Mouse (Mus musculus) CH12.LX (cell line): ENCODE results near the gene Mast3. TPM values are rescaled to one million over a fixed set of nuclear protein-coding genes. Genes with fewer than 3 reads are reported as not detected.
A peak's percentile ranks its signal among the peaks of the same experiment; 100 is the strongest.

Source experiments
- DNase-seq: peaks from one replicate; pipeline ENCODE4 v3.0.0-alpha.2; 2013; ENCODE audit errors: extremely low read depth
- H3K27ac ChIP-seq: 2 replicates; pipeline ENCODE4 v1.5.1; 2012; ENCODE audit warnings: low read depth, mild to moderate bottlenecking, control low read depth, moderate library complexity; ENCODE audit not compliant: insufficient read depth
- H3K27me3 ChIP-seq: replicated peaks from 2 replicates; pipeline ENCODE3; 2012; ENCODE audit warnings: inconsistent platforms
- H3K36me3 ChIP-seq, 2 experiments: replicated peaks in 1 of 2; 2 replicates each; pipeline versions ENCODE3 to v1.6.1; 2012; ENCODE audit warnings: inconsistent platforms in 1 of 2, low read length in 1 of 2, mild to moderate bottlenecking in 1 of 2, mixed read lengths in 1 of 2, moderate library complexity in 1 of 2; ENCODE audit not compliant: control insufficient read depth in 1 of 2, insufficient read depth in 1 of 2
- H3K4me1 ChIP-seq, 2 experiments: 2 replicates each; pipeline ENCODE4 v1.6.1; 2012; ENCODE audit warnings: inconsistent platforms in 1 of 2, moderate library complexity in 1 of 2; ENCODE audit not compliant: insufficient read depth in 2 of 2, control insufficient read depth in 1 of 2
- H3K4me2 ChIP-seq: 2 replicates; pipeline ENCODE4 v1.6.1; 2012; ENCODE audit warnings: low read depth, mild to moderate bottlenecking, control low read depth; ENCODE audit not compliant: poor library complexity, insufficient read depth, severe bottlenecking
- H3K4me3 ChIP-seq, 3 experiments: fragments of 150-350 bp in 1 of 3; sonication (generic) in 1 of 3; replicated peaks in 1 of 3; 2 replicates each; pipeline versions ENCODE3 to v1.5.1; 2011 to 2012; ENCODE audit warnings: low read depth in 2 of 3, low read length in 2 of 3, mild to moderate bottlenecking in 2 of 3, moderate library complexity in 2 of 3, control low read depth in 1 of 3, improper control_type of control experiment in 1 of 3, inconsistent platforms in 1 of 3, mixed read lengths in 1 of 3; ENCODE audit not compliant: poor library complexity in 1 of 3
- H3K79me2 ChIP-seq: replicated peaks from 2 replicates; pipeline ENCODE4 v1.6.1; 2012; ENCODE audit warnings: mild to moderate bottlenecking, moderate library complexity; ENCODE audit not compliant: control insufficient read depth, poor library complexity, insufficient read depth, severe bottlenecking; ENCODE audit errors: extremely low read depth
- H3K9ac ChIP-seq: 2 replicates; pipeline ENCODE4 v1.6.1; 2012; ENCODE audit warnings: low read depth, mild to moderate bottlenecking, control low read depth, moderate library complexity; ENCODE audit not compliant: insufficient read depth
- H3K9me3 ChIP-seq: replicated peaks from 2 replicates; pipeline ENCODE3; 2012; ENCODE audit warnings: low read length, inconsistent platforms, mixed read lengths
- BHLHE40 ChIP-seq: IDR thresholded peaks from 2 replicates; pipeline ENCODE4 v1.6.1; 2011; ENCODE audit warnings: mild to moderate bottlenecking, low read depth, low read length, improper control_type of control experiment
- CHD1 ChIP-seq: IDR thresholded peaks from 2 replicates; pipeline ENCODE4 v1.6.1; 2012; ENCODE audit warnings: low read depth, low read length, improper control_type of control experiment, inconsistent platforms
- CHD2 ChIP-seq: IDR thresholded peaks from 2 replicates; pipeline ENCODE4 v1.6.1; 2011; ENCODE audit warnings: low read length, improper control_type of control experiment
- CTCF ChIP-seq, 2 experiments: IDR thresholded peaks in 1 of 2; conservative IDR thresholded peaks in 1 of 2; 2 replicates each; pipeline ENCODE4 v1.5.1; 2011 to 2012; ENCODE audit warnings: low read depth in 2 of 2, low read length in 2 of 2, improper control_type of control experiment in 1 of 2, inconsistent platforms in 1 of 2, mild to moderate bottlenecking in 1 of 2, moderate library complexity in 1 of 2
- E2F4 ChIP-seq: IDR thresholded peaks from 2 replicates; pipeline ENCODE4 v1.6.1; 2011; ENCODE audit warnings: low read depth, low read length, improper control_type of control experiment; ENCODE audit not compliant: insufficient replicate concordance
- ELF1 ChIP-seq: IDR thresholded peaks from 2 replicates; pipeline ENCODE4 v1.6.1; 2014; ENCODE audit warnings: low read depth, mild to moderate bottlenecking, inconsistent platforms, low read length, improper control_type of control experiment
- ETS1 ChIP-seq: conservative IDR thresholded peaks from 2 replicates; pipeline ENCODE4 v1.6.1; 2012; ENCODE audit warnings: low read depth, mild to moderate bottlenecking, inconsistent platforms, low read length, improper control_type of control experiment, moderate library complexity
- HCFC1 ChIP-seq: IDR thresholded peaks from 2 replicates; pipeline ENCODE4 v1.6.1; 2012; ENCODE audit warnings: low read depth, mild to moderate bottlenecking, inconsistent platforms, low read length, improper control_type of control experiment
- KAT2A ChIP-seq: IDR thresholded peaks from 2 replicates; pipeline ENCODE4 v1.6.1; 2012; ENCODE audit warnings: low read length, improper control_type of control experiment, inconsistent platforms; ENCODE audit not compliant: insufficient replicate concordance
- MAFK ChIP-seq: IDR thresholded peaks from 2 replicates; pipeline ENCODE4 v1.6.1; 2011; ENCODE audit warnings: low read length, improper control_type of control experiment; ENCODE audit not compliant: insufficient replicate concordance
- MAX ChIP-seq: IDR thresholded peaks from 2 replicates; pipeline ENCODE4 v1.6.1; 2011; ENCODE audit warnings: low read length, improper control_type of control experiment
- MEF2A ChIP-seq: IDR thresholded peaks from 2 replicates; pipeline ENCODE4 v1.6.1; 2014; ENCODE audit warnings: low read depth, mild to moderate bottlenecking, inconsistent platforms, low read length, improper control_type of control experiment, borderline replicate concordance
- MXI1 ChIP-seq: IDR thresholded peaks from 2 replicates; pipeline ENCODE4 v1.6.1; 2011; ENCODE audit warnings: mild to moderate bottlenecking, low read depth, low read length, improper control_type of control experiment
- MYC ChIP-seq: IDR thresholded peaks from 2 replicates; pipeline ENCODE4 v1.6.1; 2011; ENCODE audit warnings: low read depth, mild to moderate bottlenecking, improper control_type of control experiment, low read length
- NELFE ChIP-seq: IDR thresholded peaks from 2 replicates; pipeline ENCODE4 v1.6.1; 2011; ENCODE audit warnings: low read depth, low read length, improper control_type of control experiment
- NRF1 ChIP-seq: IDR thresholded peaks from 2 replicates; pipeline ENCODE4 v1.6.1; 2014; ENCODE audit warnings: low read depth, mild to moderate bottlenecking, inconsistent platforms, low read length, improper control_type of control experiment, moderate library complexity
- POLR2A ChIP-seq: IDR thresholded peaks from 2 replicates; pipeline ENCODE4 v1.6.1; 2011; ENCODE audit warnings: low read depth, mild to moderate bottlenecking, improper control_type of control experiment, low read length
- POLR2AphosphoS2 ChIP-seq: IDR thresholded peaks from 2 replicates; pipeline ENCODE4 v1.6.1; 2011; ENCODE audit warnings: low read depth, low read length, improper control_type of control experiment
- RCOR1 ChIP-seq: conservative IDR thresholded peaks from 2 replicates; pipeline ENCODE4 v1.6.1; 2012; ENCODE audit warnings: low read depth, mild to moderate bottlenecking, inconsistent platforms, low read length, improper control_type of control experiment
- SIN3A ChIP-seq: IDR thresholded peaks from 2 replicates; pipeline ENCODE4 v1.6.1; 2012; ENCODE audit warnings: low read length, improper control_type of control experiment, inconsistent platforms
- TBP ChIP-seq: conservative IDR thresholded peaks from 2 replicates; pipeline ENCODE4 v1.6.1; 2011; ENCODE audit warnings: low read depth, low read length, improper control_type of control experiment
- TCF12 ChIP-seq: IDR thresholded peaks from 2 replicates; pipeline ENCODE4 v1.6.1; 2014; ENCODE audit warnings: low read depth, mild to moderate bottlenecking, inconsistent platforms, low read length, improper control_type of control experiment
- UBTF ChIP-seq: IDR thresholded peaks from 2 replicates; pipeline ENCODE4 v1.6.1; 2012; ENCODE audit warnings: low read depth, mild to moderate bottlenecking, inconsistent platforms, low read length, improper control_type of control experiment, moderate library complexity
- USF1 ChIP-seq: IDR thresholded peaks from 2 replicates; pipeline ENCODE4 v1.6.1; 2014; ENCODE audit warnings: low read depth, mild to moderate bottlenecking, inconsistent platforms, low read length, improper control_type of control experiment
- ZKSCAN1 ChIP-seq: IDR thresholded peaks from 2 replicates; pipeline ENCODE4 v1.6.1; 2012; ENCODE audit warnings: low read depth, inconsistent platforms, low read length, improper control_type of control experiment, borderline replicate concordance
- ZMIZ1 ChIP-seq: IDR thresholded peaks from 2 replicates; pipeline ENCODE4 v1.6.1; 2012; ENCODE audit warnings: low read depth, mild to moderate bottlenecking, inconsistent platforms, low read length, improper control_type of control experiment
- dilution Hi-C: fragments of 300-500 bp; cut with MboI; formaldehyde crosslinking; loops from 2 replicates; pipeline ENCODE4 v1.14.3; 2020; ENCODE audit warnings: low sequenced_read_pairs; ENCODE audit not compliant: extremely low pct_unique_long_range_greater_than_20kb, extremely low pct_ligation_motif_present
- in situ Hi-C: fragments of 300-500 bp; cut with MboI; formaldehyde crosslinking; loops from 3 replicates; pipeline ENCODE4 v1.14.3; 2019; ENCODE audit warnings: low sequenced_read_pairs, low pct_ligation_motif_present, low pct_unique_long_range_greater_than_20kb, mixed read lengths
- polyA plus RNA-seq: library from polyadenylated mRNA; unstranded; fragments of >175 nt; gene quantifications from 2 replicates; pipeline ENCODE4 v1.2.1, GENCODE M21; 2012; ENCODE audit warnings: low read depth; ENCODE audit not compliant: insufficient read length
- total RNA-seq, 2 experiments: library from RNA; depleted of rRNA; stranded (reverse); fragments of 300-350 nt in 1 of 2; fragments of >200 nt in 1 of 2; gene quantifications; 2 replicates each; pipeline ENCODE4 v1.2.3; 2012 to 2014

Mast3 gene
- total and polyA plus RNA-seq, 3 experiments, result 7.0 to 23.4 (median 11.6) TPM

GRCm38 (mm10) chr8:70776496-70777444 is 28.1 kb downstream of the Mast3 start, which contains the start of gene Pik3r2:
Gene Pik3r2, minus strand, starts transcription at chr8:70776713.
- Histone ChIP-seq H3K36me3 (peaks cover 40 to 66% of the 10 kb centered on the region in 2 experiments), H3K4me3 (peak within 1 kb of the TSS; percentile 84 to 93 (median 92)), H3K79me2 (peaks cover 7% of the 10 kb centered on the region; the same call in 1 of the 2 replicates), H3K27ac (peak within 1 kb of the TSS; percentile 97), H3K27me3 (no peaks in the 10 kb centered on the region), H3K9ac (peak within 1 kb of the TSS; percentile 86), H3K4me2 (peak within 1 kb of the TSS; percentile 88), H3K4me1 (peaks cover 45 to 55% of the 10 kb centered on the region in 2 experiments), H3K9me3 (no peaks in the 10 kb centered on the region)
- dilution Hi-C loops (no loop called here), in situ Hi-C loops (no loop called here)
- TF ChIP-seq RCOR1 (no peak), POLR2A (peak; percentile 83), ZMIZ1 (peak; percentile 88; the same call in 1 of the 2 replicates), KAT2A (peak; percentile 81; the same call in 1 of the 2 replicates), E2F4 (no peak), HCFC1 (peak; percentile 84), SIN3A (peak; percentile 100), MYC (peak; percentile 80), MEF2A (peak; percentile 23; the same call in 1 of the 2 replicates), CTCF (conservative IDR thresholded peaks at IDR 0.05 in 1 of 2, IDR thresholded peaks at IDR 0.05 in 1 of 2; ENCODE audit: low read depth in 2 of 2, low read length in 2 of 2) (no peak), ZKSCAN1 (no peak), ETS1 (peak; percentile 24; the same call in 1 of the 2 replicates), TBP (0 out of 2 replicates have a peak, but pooled peaks have one; percentile 34), UBTF (0 out of 2 replicates have a peak, but pooled peaks have one; percentile 45), NELFE (peak; percentile 4; the same call in 1 of the 2 replicates), TCF12 (peak; percentile 43; the same call in 1 of the 2 replicates), CHD2 (peak; percentile 99), POLR2AphosphoS2 (0 out of 2 replicates have a peak, but pooled peaks have one; percentile 27), BHLHE40 (peak; percentile 88), ELF1 (peak; percentile 97), CHD1 (peak; percentile 69; the same call in 1 of the 2 replicates), MAX (peak; percentile 62), MXI1 (peak; percentile 96), NRF1 (peak; percentile 30; the same call in 1 of the 2 replicates), USF1 (no peak; the same call in 1 of the 2 replicates), MAFK (no peak)
- DNase-seq, result peak; percentile 97
